Mouse (Mus musculus): ENCODE results near the gene Gper1. TPM values are rescaled to one million over a fixed set of nuclear protein-coding genes. Genes with fewer than 3 reads are reported as not detected.

Gene Gper1
- polyA plus RNA-seq (2017; shearing (Covaris generic)), result not detected

- ATAC-seq, result no peak
These were observed at the start of gene Gper1 for GRCm38 (mm10) chr5:139423026-139423865. Gene Gper1 (plus strand): TSS chr5:139423151.

DNA sequence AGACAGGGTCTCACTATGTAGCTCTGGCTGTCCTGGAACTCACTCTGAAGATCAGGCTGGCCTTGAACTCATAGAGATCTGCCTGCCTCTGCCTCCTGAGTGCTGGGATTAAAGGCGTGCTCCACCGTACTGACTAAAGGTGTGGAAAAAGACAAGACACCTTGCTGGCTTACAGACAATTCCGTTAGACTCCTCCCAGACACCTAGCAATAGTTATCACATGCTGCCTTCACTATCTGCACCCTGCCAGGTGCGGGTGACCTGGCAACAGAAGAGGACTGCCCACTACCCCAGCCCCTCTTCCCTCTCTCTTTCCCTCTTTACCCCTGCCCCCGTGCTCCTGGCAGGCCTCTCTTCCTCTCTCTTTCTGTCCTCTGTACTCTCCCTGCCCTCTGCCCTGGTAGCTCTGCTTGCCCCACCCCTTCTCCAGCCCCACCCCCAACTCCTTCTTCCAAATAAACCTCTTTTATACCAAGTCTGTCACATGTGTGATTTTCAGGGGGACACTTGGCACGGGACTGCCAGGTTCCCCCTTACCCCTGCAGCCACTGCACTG is 49.0 kb upstream of the Gper1 start:
- no peak for ATAC-seq

- ATAC-seq, result no peak
These were observed 48.1 kb upstream of the Gper1 start for GRCm38 (mm10) chr5:139374841-139375240.

DNA sequence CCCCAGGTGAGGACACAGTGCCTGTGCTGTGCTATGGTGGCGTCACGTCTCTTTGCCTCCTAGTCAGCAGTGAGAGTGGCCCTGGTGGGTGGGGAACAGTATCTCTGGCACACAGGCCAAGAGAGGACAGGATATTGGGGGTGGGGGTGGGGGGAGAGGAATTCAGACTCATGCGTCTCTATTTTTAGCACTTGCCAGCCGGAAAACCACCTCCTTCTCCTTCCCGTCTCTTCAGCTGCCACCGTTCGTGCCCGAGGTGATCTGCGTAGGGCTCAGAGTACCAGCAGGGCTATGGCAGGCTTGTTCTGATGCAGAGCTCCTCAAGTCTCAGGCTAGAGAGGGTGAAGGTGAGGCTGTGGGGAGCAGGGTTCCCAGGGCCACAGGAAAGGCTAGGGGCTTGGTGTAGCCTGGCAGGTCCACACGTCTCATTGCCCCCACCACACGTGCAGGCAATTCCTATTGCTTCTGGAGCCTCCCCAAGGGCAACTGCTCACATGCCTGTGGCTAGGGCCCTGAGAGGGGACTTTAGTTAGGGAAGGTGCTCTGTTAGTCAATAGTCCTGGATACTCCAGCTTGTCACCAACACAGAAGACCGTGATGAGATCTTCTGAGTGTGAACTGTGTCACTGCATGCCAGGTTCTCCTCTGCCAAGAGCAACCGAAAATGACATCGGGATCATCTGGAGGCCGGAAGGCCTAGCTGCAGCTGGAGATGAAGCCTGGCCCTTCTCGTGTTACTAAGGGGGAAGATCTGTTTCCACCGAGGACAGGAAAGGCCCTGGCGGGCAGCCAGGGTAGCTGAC is 45.3 kb upstream of the Gper1 start, which contains the start of gene Gpr146:
Gene Gpr146 (plus strand): TSS at position 230 of the 803 bp plus-strand sequence.
- peak; percentile 3 for ATAC-seq

DNA sequence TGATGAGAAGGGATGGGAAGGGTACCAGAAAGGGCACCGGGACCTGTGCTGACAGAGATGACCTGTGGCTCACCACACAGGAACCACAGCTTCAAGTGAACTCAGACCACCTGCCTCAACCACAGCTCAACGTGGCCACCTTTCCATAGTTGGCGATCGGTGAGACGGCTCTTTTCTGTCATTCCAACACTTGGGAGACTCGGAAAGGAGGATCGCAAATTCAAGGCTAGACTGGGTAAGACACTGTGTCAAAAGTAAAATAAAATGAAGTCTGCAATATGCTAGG is 44.7 kb upstream of the Gper1 start:
- ATAC-seq, result no peak

- no peak for ATAC-seq
These were observed 43.8 kb upstream of the Gper1 start for GRCm38 (mm10) chr5:139378986-139379629.

DNA sequence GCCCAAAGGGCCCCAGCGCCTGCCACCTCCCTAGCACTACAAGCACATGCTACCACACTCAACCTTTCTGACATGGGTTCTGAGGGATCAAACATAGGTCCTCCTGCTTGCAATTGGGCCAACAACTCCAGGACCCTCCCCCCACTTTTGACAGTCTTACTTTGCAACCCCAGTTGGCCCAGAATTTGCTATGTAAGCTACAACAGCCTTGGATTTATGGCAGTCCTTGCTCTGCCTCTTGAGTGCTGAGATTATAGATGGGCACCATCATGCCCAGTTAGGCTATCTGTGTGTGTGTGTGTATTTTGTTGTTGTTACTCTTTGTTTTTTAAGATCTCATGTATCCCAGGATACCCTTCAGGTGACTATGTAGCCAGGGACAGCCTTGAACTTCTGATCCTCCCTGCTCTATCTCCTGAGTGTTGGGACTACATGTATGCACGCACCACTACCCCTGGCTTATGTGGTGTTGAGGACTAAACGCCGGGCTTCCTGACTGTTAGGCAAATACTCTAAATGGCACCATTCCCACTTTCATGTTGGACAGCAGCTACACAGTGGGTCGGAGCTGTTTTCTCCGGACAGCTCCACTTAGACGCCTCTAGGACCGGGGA is 43.1 kb upstream of the Gper1 start:
- ATAC-seq, result no peak

DNA sequence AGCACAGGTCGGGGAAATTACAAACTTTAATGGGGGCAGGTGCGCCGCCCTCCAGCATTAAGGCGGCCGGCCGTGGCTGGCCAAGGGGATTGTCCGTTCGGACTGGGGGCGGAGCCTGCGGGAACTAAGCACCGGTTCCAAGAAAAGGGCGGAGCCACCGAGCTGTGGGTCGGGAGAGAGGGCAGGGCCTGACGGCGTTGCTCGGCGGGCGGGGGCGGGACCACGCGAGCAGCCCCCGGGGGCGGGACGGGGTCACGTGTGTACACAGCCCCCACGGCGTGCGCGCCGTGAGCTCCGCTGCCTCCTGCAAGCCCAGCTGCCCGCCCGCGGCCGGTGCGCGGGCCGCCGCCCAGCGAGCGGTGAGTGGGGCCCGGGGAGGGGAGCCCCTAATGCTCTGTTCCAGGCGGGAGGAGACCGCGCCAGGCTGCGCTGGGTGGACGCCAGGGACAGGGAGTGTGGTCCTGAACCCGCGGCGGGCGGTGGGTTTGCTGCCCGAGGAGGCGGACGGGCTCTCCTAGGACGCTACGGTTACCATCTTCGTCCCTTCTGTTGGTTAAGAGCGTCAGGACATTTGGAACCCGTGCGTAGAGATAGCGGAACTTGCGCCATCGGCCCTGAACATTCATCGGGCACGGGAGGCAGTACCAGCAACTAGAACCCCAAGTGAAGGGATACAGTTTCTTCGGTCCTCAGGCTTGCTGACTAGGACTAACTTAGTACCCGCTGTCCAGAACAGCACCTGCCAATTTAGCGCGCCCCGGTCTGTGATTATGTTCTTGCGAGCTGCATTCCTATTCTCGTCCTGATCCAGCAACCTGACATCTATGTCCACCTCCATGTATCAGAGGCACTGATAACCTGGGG is 42.3 kb upstream of the Gper1 start:
- ATAC-seq, result no peak

- ATAC-seq, result peak; percentile 77
These were observed 41.1 kb upstream of the Gper1 start for GRCm38 (mm10) chr5:139381586-139382513.

GRCm38 (mm10) chr5:139382760-139383159 is 40.2 kb upstream of the Gper1 start:
- peak; percentile 69 for ATAC-seq

DNA sequence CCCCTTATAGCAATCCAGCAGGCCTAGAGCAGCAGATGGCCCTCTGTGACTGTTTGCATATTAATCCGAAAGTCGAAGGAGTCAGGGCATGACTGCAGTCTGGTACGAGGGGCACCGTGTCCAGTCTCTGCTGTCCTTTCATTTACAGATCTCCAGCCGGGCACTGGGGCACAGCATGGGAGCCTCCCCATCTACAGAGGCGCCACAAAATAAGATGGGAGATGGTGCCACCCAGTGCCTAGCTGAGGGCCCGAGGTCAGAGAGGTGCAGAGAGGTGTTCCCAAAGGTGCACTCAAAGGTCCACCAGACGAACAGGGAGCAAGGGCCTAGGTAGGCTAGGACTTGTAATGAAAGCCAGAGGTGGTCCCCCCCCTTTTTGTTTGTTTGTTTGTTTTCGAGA is 39.7 kb upstream of the Gper1 start:
- ATAC-seq, result no peak

- ATAC-seq, result no peak
These were observed 38.4 kb upstream of the Gper1 start for GRCm38 (mm10) chr5:139384531-139384930.

GRCm38 (mm10) chr5:139386047-139386446 is 36.9 kb upstream of the Gper1 start:
- ATAC-seq, result no peak

- no peak for ATAC-seq
These were observed 35.4 kb upstream of the Gper1 start for GRCm38 (mm10) chr5:139387329-139388194.

DNA sequence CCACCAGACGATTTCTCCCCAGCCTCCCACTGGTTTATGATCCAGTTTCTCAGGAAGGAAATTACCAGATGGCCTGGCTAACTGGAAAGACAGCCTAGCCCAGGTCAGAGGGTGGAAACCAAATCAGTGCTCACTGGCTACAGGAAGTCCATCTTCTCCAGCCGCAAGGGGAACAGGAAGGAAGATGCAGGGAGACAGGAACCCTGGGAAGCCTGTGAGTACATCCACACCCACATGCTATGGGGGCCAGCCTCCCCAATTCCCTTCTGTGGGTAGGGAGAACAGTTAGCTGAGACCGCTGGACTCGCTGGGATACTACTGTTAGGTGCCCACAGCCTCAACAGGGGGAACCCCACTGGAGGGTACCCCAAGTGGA is 34.8 kb upstream of the Gper1 start:
- no peak for ATAC-seq

GRCm38 (mm10) chr5:139388694-139389675 is 34.0 kb upstream of the Gper1 start:
- peak; percentile 23 for ATAC-seq

GRCm38 (mm10) chr5:139389676-139390061 is 33.3 kb upstream of the Gper1 start:
- ATAC-seq, result no peak

Measured in inflammation-experienced regulatory T-cells, adult 6 months (primary cell).